Mouse (Mus musculus) hindlimb bud, embryonic 11.5 days (tissue): ENCODE measurements around the gene Phf10.
"Not testable (repeated sequence)": the region's sequence is repeated elsewhere in the genome, so short reads cannot be mapped to it uniquely, and the experiment has no call there.

Experiments used
- DNase-seq: peaks from one replicate; pipeline ENCODE4 v3.0.0-alpha.2; 2012; ENCODE audit warnings: low read depth, low spot score; ENCODE audit errors: extremely low spot score

Phf10 gene

DNA sequence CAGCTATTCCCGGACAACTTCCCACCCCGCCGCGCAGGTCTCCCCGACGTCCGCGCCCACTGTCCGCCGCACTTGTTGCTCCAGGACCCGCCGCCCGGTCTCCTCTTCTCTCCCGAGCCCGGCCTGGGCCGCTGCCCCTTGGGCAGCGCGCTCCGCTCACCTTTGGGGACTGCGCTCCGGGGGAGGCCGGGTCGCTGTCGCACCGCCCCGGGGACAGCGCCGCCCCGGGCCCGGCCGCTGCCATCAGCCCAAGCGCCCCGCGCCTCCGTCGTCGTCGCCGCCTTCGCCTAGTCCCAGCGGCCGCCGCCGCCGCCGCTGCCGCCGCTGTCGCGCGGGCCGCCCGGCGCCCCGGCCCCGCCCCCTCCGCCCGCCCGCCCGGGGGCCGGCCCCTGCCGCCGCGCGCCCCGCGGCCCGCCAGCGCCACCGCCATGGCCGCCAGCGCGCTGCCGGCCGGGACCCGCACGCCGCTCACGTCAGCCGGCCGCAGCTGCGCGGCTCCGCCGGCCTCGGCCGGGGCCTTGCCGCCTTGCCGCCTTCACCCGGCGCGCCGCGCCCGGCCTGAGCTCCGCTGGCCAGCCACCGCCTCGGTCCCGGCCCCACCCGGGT is at the start of gene Phf10:
TSS of gene Phf10 (minus strand) at position 323 of the 606 bp plus-strand sequence.
- not testable (repeated sequence) for DNase-seq

DNA sequence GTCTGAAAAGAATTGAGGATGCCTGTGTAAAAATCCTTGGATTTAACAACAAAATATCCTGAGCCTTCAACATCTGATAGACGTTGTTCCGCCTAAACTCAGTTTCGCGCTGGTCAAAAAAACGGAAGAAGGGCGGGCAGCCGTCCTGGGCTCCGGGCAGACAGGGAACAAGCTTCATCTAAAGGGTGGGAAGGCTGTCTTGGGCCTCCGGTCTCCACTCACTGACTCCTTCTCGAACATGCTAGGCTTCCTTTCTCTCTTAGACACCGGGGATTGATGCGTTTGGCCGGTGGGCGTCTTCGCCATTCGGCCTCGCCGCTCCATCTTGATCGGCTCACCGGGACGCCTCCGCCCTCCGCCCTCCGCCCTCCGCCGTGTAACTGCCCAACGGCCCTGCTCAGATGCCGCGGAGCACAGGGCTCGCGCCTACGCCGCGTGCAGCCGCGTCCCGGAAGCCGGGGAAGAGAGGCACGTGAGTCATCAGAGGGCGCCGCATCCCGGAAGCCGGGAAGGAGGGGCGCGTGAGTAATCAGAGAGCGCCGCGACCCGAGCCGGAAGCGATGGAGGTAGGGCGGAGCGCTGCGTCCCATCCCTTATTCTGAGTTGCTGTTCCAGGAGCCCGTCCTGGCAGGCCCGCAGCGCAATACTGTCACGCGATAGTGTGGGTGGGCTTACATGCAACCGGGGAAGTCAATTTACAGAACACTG is 48.8 kb upstream of the Phf10 start, which contains the start of gene Gm3435:
TSS of gene Gm3435 (plus strand) at position 471 of the 708 bp plus-strand sequence.
- not testable (repeated sequence) for DNase-seq

DNA sequence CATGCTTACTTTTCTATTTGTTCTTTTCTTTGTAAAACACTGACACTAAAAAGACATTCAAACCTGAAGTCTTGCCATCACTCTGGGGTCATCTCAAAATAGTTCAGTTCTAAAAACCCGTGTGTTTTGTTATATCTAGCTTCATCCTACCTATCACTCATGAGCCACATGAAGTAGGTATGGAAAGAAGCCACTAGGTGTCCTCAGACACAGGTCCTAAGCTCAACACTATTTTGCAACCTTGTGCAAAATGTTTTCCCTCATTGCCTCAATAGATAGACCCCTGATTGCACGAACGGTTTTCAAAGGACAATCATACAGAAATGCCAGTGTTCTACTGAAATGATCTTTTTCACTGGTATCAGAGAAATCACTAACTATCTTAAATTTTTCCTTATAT is 48.0 kb upstream of the Phf10 start:
- not testable (repeated sequence) for DNase-seq

DNA sequence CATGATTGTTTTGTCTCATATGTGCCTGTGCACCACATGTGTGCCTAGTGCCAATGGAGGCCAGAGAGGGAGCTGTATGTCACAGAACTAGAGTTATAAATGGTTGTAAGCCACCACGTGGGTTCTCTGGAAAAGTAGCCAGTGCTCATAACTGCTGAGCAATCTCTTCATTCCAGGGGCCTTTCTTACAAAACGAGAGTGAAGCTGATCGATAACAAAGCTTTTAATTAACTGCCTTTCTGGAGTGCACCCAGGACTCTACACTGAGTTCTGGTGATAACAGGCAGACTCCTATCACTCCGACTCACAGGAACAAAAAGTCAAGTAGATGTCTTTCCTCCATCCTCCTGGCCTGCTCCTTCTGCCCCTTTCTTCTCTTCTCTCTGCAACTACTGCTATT is 39.0 kb upstream of the Phf10 start:
- not testable (repeated sequence) for DNase-seq

DNA sequence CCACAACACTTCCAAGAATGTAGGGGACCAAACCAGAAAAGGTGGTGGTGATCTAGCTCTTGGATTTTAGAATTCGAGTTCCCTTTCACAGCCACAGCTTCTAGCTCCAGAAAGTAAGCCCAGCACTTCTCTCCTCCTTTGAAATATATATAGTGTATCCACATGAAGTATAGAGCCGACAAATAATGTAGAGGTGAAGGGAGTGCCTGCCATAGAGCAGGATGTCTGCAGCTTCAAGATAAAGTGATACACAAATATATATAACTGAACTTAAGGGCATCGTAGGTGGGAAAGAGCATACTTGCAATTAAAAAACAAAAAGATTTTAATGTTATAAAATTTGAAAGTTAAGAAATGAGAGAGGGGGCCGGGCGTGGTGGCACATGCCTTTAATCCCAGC is 33.1 kb upstream of the Phf10 start:
- DNase-seq = not testable (repeated sequence)

DNA sequence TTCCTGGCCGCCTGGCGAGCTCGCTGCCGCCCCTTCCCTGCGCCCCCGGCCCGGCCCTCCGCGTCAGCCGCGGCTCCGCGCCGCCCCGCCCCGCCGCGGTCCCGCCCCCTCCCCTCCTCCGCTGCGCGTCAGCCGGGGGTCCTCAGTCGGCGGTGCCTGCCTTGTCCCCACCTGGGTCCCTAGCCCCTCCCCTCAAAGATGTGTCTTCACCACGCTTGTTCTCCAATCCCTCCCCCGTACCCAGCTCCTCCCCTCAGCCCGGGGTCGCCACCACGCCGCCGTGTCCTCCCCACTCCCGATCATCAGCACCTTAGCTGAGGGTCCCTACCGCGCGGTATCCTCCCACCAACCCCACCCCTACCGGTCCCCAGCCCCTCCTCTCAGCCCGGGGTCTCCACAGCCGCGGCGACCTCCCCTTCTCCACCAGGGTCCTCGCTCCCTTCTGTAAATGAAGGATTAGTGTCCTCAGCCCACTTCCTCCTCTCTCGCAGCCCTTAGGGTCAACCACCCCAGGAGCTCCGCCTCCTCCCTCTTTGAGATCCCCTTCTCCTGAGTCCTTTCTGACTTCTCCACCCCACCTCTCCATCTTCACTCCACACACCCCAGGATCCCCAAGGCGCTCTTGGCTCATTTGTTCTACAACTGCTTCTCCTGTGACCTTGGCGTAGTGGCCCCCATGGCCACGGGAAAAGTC is 32.2 kb upstream of the Phf10 start:
- not testable (repeated sequence) for DNase-seq

DNA sequence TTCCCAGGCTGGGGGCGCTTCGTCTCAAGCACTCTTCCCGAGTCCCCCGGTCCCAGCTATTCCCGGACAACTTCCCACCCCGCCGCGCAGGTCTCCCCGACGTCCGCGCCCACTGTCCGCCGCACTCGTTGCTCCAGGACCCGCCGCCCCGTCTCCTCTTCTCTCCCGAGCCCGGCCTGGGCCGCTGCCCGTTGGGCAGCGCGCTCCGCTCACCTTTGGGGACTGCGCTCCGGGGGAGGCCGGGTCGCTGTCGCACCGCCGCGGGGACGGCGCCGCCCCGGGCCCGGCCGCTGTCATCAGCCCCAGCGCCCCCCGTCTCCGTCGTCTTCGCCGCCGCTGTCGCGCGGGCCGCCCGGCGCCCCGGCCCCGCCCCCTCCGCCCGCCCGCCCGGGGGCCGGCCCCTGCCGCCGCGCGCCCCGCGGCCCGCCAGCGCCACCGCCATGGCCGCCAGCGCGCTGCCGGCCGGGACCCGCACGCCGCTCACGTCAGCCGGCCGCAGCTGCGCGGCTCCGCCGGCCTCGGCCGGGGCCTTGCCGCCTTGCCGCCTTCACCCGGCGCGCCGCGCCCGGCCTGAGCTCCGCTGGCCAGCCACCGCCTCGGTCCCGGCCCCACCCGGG is 31.6 kb upstream of the Phf10 start:
- not testable (repeated sequence) for DNase-seq

DNA sequence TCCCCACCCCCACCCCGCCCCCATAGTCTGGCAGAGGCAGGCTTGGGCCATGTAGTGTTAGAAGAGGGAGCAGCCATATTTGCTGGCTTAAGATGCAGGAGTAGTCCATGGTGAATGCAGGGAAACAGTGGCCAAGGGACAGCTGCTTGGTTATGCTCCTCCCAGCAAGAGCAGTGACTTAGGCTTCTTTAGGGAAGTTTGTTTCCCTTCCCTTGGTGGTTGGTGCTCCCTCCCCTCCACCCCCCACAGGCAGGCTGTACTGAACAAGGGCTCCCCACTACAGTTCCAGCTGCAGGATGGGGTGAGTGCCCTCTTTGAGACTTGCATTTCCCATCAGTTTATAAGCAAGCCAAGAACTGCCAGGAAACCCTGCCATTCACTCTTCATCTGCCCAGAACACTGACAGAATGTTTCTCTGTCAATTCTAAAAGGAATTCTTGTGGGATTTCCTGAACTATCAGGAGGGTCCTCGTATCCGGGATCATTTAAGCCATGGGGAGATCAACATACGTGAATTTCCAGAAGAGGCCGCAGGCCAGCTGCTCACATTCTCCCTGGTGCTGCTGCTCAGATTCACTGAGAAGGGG is 29.1 kb upstream of the Phf10 start:
- DNase-seq = not testable (repeated sequence)

DNA sequence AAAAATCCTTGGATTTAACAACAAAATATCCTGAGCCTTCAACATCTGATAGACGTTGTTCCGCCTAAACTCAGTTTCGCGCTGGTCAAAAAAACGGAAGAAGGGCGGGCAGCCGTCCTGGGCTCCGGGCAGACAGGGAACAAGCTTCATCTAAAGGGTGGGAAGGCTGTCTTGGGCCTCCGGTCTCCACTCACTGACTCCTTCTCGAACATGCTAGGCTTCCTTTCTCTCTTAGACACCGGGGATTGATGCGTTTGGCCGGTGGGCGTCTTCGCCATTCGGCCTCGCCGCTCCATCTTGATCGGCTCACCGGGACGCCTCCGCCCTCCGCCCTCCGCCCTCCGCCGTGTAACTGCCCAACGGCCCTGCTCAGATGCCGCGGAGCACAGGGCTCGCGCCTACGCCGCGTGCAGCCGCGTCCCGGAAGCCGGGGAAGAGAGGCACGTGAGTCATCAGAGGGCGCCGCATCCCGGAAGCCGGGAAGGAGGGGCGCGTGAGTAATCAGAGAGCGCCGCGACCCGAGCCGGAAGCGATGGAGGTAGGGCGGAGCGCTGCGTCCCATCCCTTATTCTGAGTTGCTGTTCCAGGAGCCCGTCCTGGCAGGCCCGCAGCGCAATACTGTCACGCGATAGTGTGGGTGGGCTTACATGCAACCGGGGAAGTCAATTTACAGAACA is 17.4 kb upstream of the Phf10 start, which contains the start of the genes 9030025P20Rik and Gm3417:
TSS of gene 9030025P20Rik (plus strand) at position 107 of the 677 bp plus-strand sequence.
TSS of gene Gm3417 (minus strand) at position 429 of the 677 bp plus-strand sequence.
- DNase-seq = not testable (repeated sequence)

DNA sequence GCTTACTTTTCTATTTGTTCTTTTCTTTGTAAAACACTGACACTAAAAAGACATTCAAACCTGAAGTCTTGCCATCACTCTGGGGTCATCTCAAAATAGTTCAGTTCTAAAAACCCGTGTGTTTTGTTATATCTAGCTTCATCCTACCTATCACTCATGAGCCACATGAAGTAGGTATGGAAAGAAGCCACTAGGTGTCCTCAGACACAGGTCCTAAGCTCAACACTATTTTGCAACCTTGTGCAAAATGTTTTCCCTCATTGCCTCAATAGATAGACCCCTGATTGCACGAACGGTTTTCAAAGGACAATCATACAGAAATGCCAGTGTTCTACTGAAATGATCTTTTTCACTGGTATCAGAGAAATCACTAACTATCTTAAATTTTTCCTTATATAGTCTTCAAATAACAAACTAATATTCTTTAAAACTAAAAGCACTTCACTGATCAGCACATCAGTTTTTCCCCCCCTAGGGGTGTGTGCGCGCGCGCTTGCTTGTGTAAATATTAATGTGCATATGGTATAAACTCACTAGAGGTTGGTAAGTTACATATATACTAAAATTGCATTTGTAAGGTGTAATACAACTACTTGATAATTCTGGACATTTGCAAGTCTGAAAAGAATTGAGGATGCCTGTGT is 16.8 kb upstream of the Phf10 start:
- DNase-seq = not testable (repeated sequence)

DNA sequence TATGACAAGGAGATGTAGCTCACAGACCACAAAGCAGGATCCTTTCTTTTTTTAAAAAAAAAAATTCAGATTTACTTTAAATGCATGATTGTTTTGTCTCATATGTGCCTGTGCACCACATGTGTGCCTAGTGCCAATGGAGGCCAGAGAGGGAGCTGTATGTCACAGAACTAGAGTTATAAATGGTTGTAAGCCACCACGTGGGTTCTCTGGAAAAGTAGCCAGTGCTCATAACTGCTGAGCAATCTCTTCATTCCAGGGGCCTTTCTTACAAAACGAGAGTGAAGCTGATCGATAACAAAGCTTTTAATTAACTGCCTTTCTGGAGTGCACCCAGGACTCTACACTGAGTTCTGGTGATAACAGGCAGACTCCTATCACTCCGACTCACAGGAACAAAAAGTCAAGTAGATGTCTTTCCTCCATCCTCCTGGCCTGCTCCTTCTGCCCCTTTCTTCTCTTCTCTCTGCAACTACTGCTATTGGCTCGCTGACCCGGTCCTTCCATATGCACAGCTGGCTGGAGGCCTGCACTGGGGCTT is 7.4 kb upstream of the Phf10 start:
- DNase-seq = not testable (repeated sequence)

DNA sequence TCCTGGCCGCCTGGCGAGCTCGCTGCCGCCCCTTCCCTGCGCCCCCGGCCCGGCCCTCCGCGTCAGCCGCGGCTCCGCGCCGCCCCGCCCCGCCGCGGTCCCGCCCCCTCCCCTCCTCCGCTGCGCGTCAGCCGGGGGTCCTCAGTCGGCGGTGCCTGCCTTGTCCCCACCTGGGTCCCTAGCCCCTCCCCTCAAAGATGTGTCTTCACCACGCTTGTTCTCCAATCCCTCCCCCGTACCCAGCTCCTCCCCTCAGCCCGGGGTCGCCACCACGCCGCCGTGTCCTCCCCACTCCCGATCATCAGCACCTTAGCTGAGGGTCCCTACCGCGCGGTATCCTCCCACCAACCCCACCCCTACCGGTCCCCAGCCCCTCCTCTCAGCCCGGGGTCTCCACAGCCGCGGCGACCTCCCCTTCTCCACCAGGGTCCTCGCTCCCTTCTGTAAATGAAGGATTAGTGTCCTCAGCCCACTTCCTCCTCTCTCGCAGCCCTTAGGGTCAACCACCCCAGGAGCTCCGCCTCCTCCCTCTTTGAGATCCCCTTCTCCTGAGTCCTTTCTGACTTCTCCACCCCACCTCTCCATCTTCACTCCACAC is 583 bp upstream of the Phf10 start:
- not testable (repeated sequence) for DNase-seq

DNA sequence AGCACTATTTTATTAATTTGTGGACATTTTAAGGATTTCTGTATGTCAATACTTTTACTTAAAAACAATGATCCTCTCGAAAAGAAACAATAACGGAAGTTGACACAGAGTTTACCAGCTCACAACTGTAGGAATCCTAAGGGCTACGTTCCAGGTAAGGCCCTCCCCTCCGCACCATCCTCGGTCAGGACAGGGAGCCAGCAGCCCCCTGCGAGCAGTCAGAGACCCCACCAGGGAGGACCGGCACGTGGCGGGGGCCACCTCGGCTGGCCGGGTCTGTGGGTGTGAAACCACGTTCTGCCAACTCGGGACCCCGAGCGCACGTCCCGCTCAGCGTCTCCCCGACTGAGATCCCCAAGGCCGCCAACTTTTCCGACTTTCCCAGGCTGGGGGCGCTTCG is 553 bp downstream of the Phf10 start:
- no peak for DNase-seq

DNA sequence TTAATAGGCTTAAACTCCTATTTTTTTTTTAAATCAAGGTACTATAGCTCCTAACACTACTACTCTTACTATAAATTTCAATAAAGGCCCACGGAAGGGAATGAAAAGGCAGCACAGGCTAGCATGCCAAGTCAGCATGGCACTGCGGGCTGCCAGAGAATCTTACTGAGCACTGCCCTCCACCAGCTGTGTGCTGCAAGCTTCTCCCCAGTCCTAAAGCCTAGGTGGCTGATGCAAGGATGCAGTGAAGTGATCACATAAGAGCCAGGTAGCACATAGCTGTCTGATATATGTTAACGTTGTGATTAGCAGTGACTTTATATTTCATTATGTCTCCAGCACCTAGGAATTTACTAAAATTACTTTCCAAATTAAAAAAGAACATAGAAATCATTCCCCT is 1.1 kb downstream of the Phf10 start:
- no peak for DNase-seq

DNA sequence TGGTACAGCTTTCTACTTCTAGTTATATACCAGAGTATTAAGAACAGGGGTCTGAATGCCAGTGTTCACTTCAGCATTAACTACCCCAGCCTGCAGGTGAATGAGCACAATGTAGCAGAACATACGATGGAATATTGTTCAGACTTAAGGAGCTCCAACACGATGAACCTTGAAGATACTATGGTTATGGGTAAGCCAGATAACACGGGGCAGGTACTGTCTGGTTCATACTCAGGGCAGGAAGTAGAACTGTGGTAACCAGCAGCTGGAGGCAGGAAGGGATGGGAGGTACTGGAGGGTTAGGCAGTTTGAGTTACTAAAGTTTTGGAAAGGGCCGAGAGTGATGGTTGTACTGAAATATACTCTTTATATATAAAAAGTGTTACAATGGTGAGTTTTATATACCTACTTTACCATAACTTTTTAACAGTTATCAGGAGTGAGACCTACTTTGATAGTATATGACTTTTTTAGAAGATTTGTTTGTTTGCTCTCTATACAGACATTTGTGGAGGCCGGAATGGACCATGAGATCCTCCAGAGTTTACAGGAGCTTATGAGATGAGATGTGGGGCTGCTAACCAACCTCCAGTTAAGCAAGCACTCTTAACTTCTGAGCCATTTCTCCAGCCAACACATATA is 2.3 kb downstream of the Phf10 start:
- no peak for DNase-seq

DNA sequence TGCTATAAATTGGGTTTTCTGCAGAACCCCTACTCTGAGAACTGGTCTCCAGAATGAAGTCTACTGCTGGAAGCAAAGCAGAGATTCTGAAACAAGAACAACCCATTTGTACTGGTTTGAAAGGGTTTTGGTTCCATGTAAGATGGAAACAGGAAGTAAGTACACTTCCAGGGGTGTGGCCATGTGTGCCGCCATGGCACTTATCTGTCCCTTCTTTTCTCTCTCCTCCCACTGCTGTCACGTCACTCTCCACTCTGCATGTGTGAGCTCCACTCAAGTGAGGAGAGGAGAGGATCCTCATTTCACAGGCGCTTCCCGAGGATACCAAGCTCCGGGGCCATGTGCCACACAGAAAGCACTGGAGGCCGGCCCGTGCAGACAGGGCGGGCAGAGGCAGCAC is 7.6 kb downstream of the Phf10 start:
- no peak for DNase-seq

DNA sequence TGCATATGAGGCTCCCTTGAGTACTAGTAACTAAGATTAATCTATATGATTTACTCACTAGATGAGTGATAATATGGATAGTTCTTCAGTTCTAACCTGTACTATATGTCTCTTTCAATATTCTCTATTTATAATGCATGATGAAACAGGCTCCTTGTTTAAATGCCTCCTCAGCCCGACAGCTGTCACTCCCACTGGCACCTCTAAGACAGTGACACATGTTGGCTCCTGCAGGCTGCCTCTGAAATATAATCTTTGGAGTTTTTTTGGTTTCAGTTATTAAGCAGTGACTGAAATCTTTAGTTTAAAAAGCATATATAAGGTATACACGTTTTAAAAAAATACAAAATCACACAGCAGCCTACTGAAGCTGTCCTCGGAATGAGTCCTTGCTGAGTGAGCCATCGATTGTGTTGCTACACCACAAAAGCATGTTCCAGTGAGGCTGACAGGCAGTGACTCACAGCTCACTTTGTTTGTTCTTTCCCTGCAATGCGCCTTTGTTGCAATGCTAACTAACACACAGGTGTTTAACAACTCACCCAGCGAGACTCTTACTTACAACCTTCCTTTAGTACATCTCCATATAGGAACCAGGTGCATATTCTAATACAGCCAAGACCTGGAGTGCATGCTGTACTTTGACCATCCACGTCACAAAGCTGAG is 11.8 kb downstream of the Phf10 start:
- DNase-seq = no peak

DNA sequence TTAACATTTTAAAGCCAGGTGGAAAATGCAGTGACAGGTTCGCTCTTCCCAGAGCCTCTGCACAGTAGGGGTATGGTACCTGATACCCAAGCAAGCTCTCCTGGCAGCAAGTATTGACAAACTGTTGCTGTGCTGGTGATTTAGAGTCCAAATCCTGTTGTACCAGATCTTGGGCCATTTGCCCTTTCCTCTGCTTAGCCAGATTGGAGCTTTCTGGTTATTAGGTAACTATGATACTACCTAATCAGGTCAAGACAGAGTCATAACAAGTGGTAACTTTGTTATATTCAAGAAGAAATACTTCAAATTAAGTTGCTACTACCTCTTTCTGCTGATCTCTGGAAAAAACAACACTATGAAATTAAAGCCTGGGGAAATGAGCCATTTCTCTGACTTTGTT is 16.5 kb downstream of the Phf10 start:
- no peak for DNase-seq
